Comparison of ENCODE assay signal across 9 mouse cellular contexts in the genomic region with DNA sequence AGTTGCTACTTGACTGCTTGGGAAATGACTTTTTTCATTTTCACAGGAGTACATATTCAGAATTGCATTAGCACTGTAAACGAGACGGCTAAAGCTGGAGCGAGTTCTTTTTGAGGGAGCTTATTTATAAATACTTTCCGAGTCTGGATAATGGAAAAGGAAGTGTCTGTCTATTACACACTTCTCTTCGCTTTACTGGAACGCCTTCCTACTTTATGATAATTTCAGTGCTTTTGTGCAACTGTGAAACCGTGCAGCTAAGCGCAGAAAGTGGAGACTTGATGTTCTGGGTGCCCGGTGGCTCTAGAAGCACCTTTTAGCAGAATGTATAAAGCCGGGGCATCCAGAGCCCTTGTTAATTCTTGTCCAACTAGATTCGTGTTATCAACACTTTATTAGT. TPM values are rescaled to one million over a fixed set of nuclear protein-coding genes. Genes with fewer than 3 reads are reported as not detected.
DNase-seq lines count a peak whose midpoint lies in the region; ATAC-seq and TF ChIP-seq lines count a peak whose summit lies in the region.
"Had no signal": no experiment of that assay in that cellular context is flagged by ENCODE, and none has a peak within 500 bp of the region (broad histone marks: within the 10 kb centered on the region; RNA-seq: fewer than 3 reads in every experiment).

No protein-coding gene starts in this region.

- H3K9me3 ChIP-seq in embryonic facial prominence, embryonic 11.5 days (replicated peaks; ENCODE audit: control insufficient read depth, low read length): no peaks in the 10 kb centered on the region
- no peaks in the 10 kb centered on the region for H3K9me3 ChIP-seq in hindbrain, embryonic 16.5 days (ENCODE audit: control insufficient read depth, low read length)
- H3K9me3 ChIP-seq in midbrain, embryonic 15.5 days: no peaks in the 10 kb centered on the region

- DNase-seq in kidney, adult 2 months: no peak
- DNase-seq in kidney, adult 8-10 months: no peak
- DNase-seq in embryonic facial prominence, embryonic 11.5 days (ENCODE audit: low spot score): no peak
- no peak for DNase-seq in frontal cortex, postnatal 10 days (ENCODE audit: low spot score in 2 of 2)
- no peak for DNase-seq in spleen, adult 12 weeks (ENCODE audit: low spot score)
- DNase-seq in right cerebral cortex, adult 18-20 months: no peak
- DNase-seq: layer of hippocampus, adult 9-11 months had no signal

- TF ChIP-seq POLR2A in kidney, adult 2 months (IDR thresholded peaks at IDR 0.05; ENCODE audit: low read depth, low read length): no peak

- H3K27ac ChIP-seq in kidney, adult 2 months (ENCODE audit: insufficient read depth, low read depth, low read length): no peak overlapping the region
- H3K27ac ChIP-seq in embryonic facial prominence, embryonic 11.5 days (replicated peaks; ENCODE audit: low read depth, low read length): no peak overlapping the region
- H3K27ac ChIP-seq in hindbrain, embryonic 16.5 days (ENCODE audit: low read depth, low read length): no peak overlapping the region
- H3K27ac ChIP-seq in midbrain, embryonic 15.5 days: no peak overlapping the region

- H3K27me3 ChIP-seq in kidney, adult 2 months (replicated peaks; ENCODE audit: control insufficient read depth, insufficient read depth, low read length): no peaks in the 10 kb centered on the region
- no peaks in the 10 kb centered on the region for H3K27me3 ChIP-seq in embryonic facial prominence, embryonic 11.5 days (ENCODE audit: control insufficient read depth, insufficient read depth, low read length)
- no peaks in the 10 kb centered on the region for H3K27me3 ChIP-seq in hindbrain, embryonic 16.5 days (replicated peaks; ENCODE audit: control insufficient read depth, insufficient read depth, low read length)
- no peaks in the 10 kb centered on the region for H3K27me3 ChIP-seq in midbrain, embryonic 15.5 days (replicated peaks)

- no peaks in the 10 kb centered on the region for H3K36me3 ChIP-seq in kidney, adult 2 months (ENCODE audit: control insufficient read depth, insufficient read depth, low read length)
- no peaks in the 10 kb centered on the region; the same call in 1 of the 2 replicates for H3K36me3 ChIP-seq in embryonic facial prominence, embryonic 11.5 days (replicated peaks; ENCODE audit: control insufficient read depth, insufficient read depth, low read depth, low read length)
- H3K36me3 ChIP-seq in hindbrain, embryonic 16.5 days (ENCODE audit: control insufficient read depth, insufficient read depth, low read length): no peaks in the 10 kb centered on the region
- no peaks in the 10 kb centered on the region for H3K36me3 ChIP-seq in midbrain, embryonic 15.5 days (replicated peaks)

- WGBS in kidney, adult 2 months: 19% methylated on average over 11 of the region's 11 CpGs
- 77% methylated on average over 11 of the region's 11 CpGs for WGBS in embryonic facial prominence, embryonic 11.5 days
- 64% methylated on average over 11 of the region's 11 CpGs for WGBS in hindbrain, embryonic 16.5 days
- WGBS in midbrain, embryonic 15.5 days: 61% methylated on average over 11 of the region's 11 CpGs

- peaks cover 23% of the 10 kb centered on the region for H3K4me1 ChIP-seq in kidney, adult 2 months (ENCODE audit: control insufficient read depth, insufficient read depth, low read length)
- no peaks in the 10 kb centered on the region for H3K4me1 ChIP-seq in embryonic facial prominence, embryonic 11.5 days (ENCODE audit: control insufficient read depth, insufficient read depth, low read length)
- peaks cover 11% of the 10 kb centered on the region for H3K4me1 ChIP-seq in hindbrain, embryonic 16.5 days (ENCODE audit: control insufficient read depth, insufficient read depth, low read depth, low read length)
- H3K4me1 ChIP-seq in midbrain, embryonic 15.5 days: peaks cover 33% of the 10 kb centered on the region

- ATAC-seq in embryonic facial prominence, embryonic 11.5 days (replicated peaks; ENCODE audit: insufficient number of reproducible peaks, low FRiP score, low TSS enrichment, low read depth): no peak
- no peak for ATAC-seq in hindbrain, embryonic 16.5 days
- ATAC-seq in midbrain, embryonic 15.5 days (replicated peaks): no peak

- no peak overlapping the region; the same call in 1 of the 2 replicates for H3K9ac ChIP-seq in embryonic facial prominence, embryonic 11.5 days (replicated peaks; ENCODE audit: low read length)
- peak overlapping the region; percentile 41 for H3K9ac ChIP-seq in hindbrain, embryonic 16.5 days (ENCODE audit: low read depth, low read length)
- peak overlapping the region; percentile 79 for H3K9ac ChIP-seq in midbrain, embryonic 15.5 days

- H3K4me2 ChIP-seq in embryonic facial prominence, embryonic 11.5 days (ENCODE audit: low read depth, low read length): peak overlapping the region; percentile 10; the same call in 1 of the 2 replicates
- peak overlapping the region; percentile 84 for H3K4me2 ChIP-seq in hindbrain, embryonic 16.5 days (ENCODE audit: low read length)
- H3K4me2 ChIP-seq in midbrain, embryonic 15.5 days: peak overlapping the region; percentile 65

- peak overlapping the region; percentile 29 for H3K4me3 ChIP-seq in kidney, adult 2 months (ENCODE audit: insufficient read depth, low read depth, low read length)
- H3K4me3 ChIP-seq in embryonic facial prominence, embryonic 11.5 days (ENCODE audit: low read depth, low read length): 0 out of 2 replicates have a peak overlapping the region, but pooled peaks have one; percentile 0
- peak overlapping the region; percentile 80 for H3K4me3 ChIP-seq in hindbrain, embryonic 16.5 days (ENCODE audit: low read length)
- peak overlapping the region; percentile 91 for H3K4me3 ChIP-seq in midbrain, embryonic 15.5 days

- no peak for TF ChIP-seq CTCF in kidney, adult 2 months (conservative IDR thresholded peaks at IDR 0.05; ENCODE audit: insufficient read depth, insufficient read length, low read depth, low read length)

RNA-seq across cellular contexts. Expression of gene Cdk8, which starts 1.8 kb away (rescaled TPM):
- polyA plus RNA-seq in kidney, adult 2 months (2012; rRNA removed): 34.5 and 38.4 TPM in 2 replicates
- 33.8 and 39.0 TPM in 2 replicates for polyA plus RNA-seq in embryonic facial prominence, embryonic 11.5 days (2014; fragmentation: Nextera tagmentation; extraction: Ambion mirVana)
- 11.2 and 13.9 TPM in 2 replicates for polyA plus RNA-seq in hindbrain, embryonic 16.5 days (2015; fragmentation: Nextera tagmentation; extraction: Ambion mirVana)
- polyA plus RNA-seq in midbrain, embryonic 15.5 days (2015; fragmentation: Nextera tagmentation; extraction: Ambion mirVana): 19.5 and 21.2 TPM in 2 replicates

RNA-seq across cellular contexts. Expression of gene Rnf6, which starts 11.5 kb away (rescaled TPM):
- 34.8 and 36.2 TPM in 2 replicates for polyA plus RNA-seq in kidney, adult 2 months (2012; rRNA removed)
- 23.7 and 29.2 TPM in 2 replicates for polyA plus RNA-seq in embryonic facial prominence, embryonic 11.5 days (2014; fragmentation: Nextera tagmentation; extraction: Ambion mirVana)
- 28.0 and 30.1 TPM in 2 replicates for polyA plus RNA-seq in hindbrain, embryonic 16.5 days (2015; fragmentation: Nextera tagmentation; extraction: Ambion mirVana)
- polyA plus RNA-seq in midbrain, embryonic 15.5 days (2015; fragmentation: Nextera tagmentation; extraction: Ambion mirVana): 28.7 and 33.6 TPM in 2 replicates

RNA-seq across cellular contexts. Expression of gene 1700001J03Rik, which starts 47.7 kb away (rescaled TPM):
- polyA plus RNA-seq in kidney, adult 2 months (2012; rRNA removed): 1.7 and 2.1 TPM in 2 replicates
- polyA plus RNA-seq in embryonic facial prominence, embryonic 11.5 days (2014; fragmentation: Nextera tagmentation; extraction: Ambion mirVana): not detected in 2 replicates
- 0.35 TPM in 1 of 2 replicates, not detected in the other for polyA plus RNA-seq in hindbrain, embryonic 16.5 days (2015; fragmentation: Nextera tagmentation; extraction: Ambion mirVana)
- polyA plus RNA-seq in midbrain, embryonic 15.5 days (2015; fragmentation: Nextera tagmentation; extraction: Ambion mirVana): 0.41 TPM in 1 of 2 replicates, not detected in the other

Comparison
In these comparisons a context has a peak if more than half of its experiments do, and no peak if none do; other contexts are left out.
1. H3K4me3 ChIP-seq: peak in every context shown above with its lines; median percentile 91 in midbrain, embryonic 15.5 days; 80 in hindbrain, embryonic 16.5 days; 29 in kidney, adult 2 months; 0 in embryonic facial prominence, embryonic 11.5 days.
2. H3K4me2 ChIP-seq: peak in every context shown above with its lines; median percentile 84 in hindbrain, embryonic 16.5 days; 65 in midbrain, embryonic 15.5 days; 10 in embryonic facial prominence, embryonic 11.5 days.